Mouse (Mus musculus) MEL (cell line): Measurements from ENCODE around the gene Pitpnc1.
A peak's percentile ranks its signal among the peaks of the same experiment; 100 is the strongest.

Source experiments
- CHD2 ChIP-seq: IDR thresholded peaks from 2 replicates; pipeline ENCODE4 v1.6.1; 2011; ENCODE audit warnings: low read length, improper control_type of control experiment
- CTCF ChIP-seq, 3 experiments: IDR thresholded peaks in 2 of 3; conservative IDR thresholded peaks in 1 of 3; 2 replicates each; pipeline ENCODE4 v1.5.1; 2011 to 2012; ENCODE audit warnings: low read length in 3 of 3, low read depth in 2 of 3, mild to moderate bottlenecking in 2 of 3, improper control_type of control experiment in 1 of 3, inconsistent platforms in 1 of 3, mixed read lengths in 1 of 3, moderate library complexity in 1 of 3; ENCODE audit not compliant: control insufficient read depth in 1 of 3, insufficient read depth in 1 of 3, poor library complexity in 1 of 3, severe bottlenecking in 1 of 3
- EP300 ChIP-seq, 2 experiments: IDR thresholded peaks; 2 replicates each; pipeline ENCODE4 v1.6.1; 2011; ENCODE audit warnings: improper control_type of control experiment in 2 of 2, low read length in 2 of 2, low read depth in 1 of 2, mild to moderate bottlenecking in 1 of 2
- GATA1 ChIP-seq: IDR thresholded peaks from 2 replicates; pipeline ENCODE4 v1.6.1; 2011; ENCODE audit warnings: low read depth, low read length, improper control_type of control experiment
- MAFK ChIP-seq: IDR thresholded peaks from 2 replicates; pipeline ENCODE4 v1.6.1; 2011; ENCODE audit warnings: low read depth, mild to moderate bottlenecking, low read length, improper control_type of control experiment, borderline replicate concordance
- MAX ChIP-seq: IDR thresholded peaks from 2 replicates; pipeline ENCODE4 v1.6.1; 2011; ENCODE audit warnings: low read length, improper control_type of control experiment
- MYC ChIP-seq: IDR thresholded peaks from 2 replicates; pipeline ENCODE4 v1.6.1; 2011; ENCODE audit warnings: low read depth, mild to moderate bottlenecking, low read length, improper control_type of control experiment, moderate library complexity
- POLR2A ChIP-seq, 2 experiments: IDR thresholded peaks; 2 replicates each; pipeline ENCODE4 v1.6.1; 2011 to 2012; ENCODE audit warnings: low read length in 2 of 2, mild to moderate bottlenecking in 2 of 2, control low read depth in 1 of 2, improper control_type of control experiment in 1 of 2, low read depth in 1 of 2, moderate library complexity in 1 of 2; ENCODE audit not compliant: control insufficient read depth in 1 of 2, insufficient read depth in 1 of 2, poor library complexity in 1 of 2
- POLR2AphosphoS5 ChIP-seq: IDR thresholded peaks from 2 replicates; pipeline ENCODE4 v1.6.1; 2012; ENCODE audit warnings: low read depth, borderline replicate concordance, mild to moderate bottlenecking, inconsistent platforms, low read length, moderate library complexity, mixed read lengths
- ZC3H11A ChIP-seq: IDR thresholded peaks from 2 replicates; pipeline ENCODE4 v1.6.1; 2012; ENCODE audit warnings: low read depth, mild to moderate bottlenecking, inconsistent platforms, low read length, improper control_type of control experiment
- ZMIZ1 ChIP-seq: IDR thresholded peaks from 2 replicates; pipeline ENCODE4 v1.6.1; 2012; ENCODE audit warnings: low read depth, mild to moderate bottlenecking, inconsistent platforms, low read length, improper control_type of control experiment, moderate library complexity
- ZNF384 ChIP-seq: IDR thresholded peaks from 2 replicates; pipeline ENCODE4 v1.6.1; 2012; ENCODE audit warnings: low read depth, mild to moderate bottlenecking, inconsistent platforms, low read length, improper control_type of control experiment

GRCm38 (mm10) chr11:107401839-107402590 is 68.5 kb downstream of the Pitpnc1 start:
- peak; percentile 16 to 47 (median 21); a peak in 4 of 6 replicates for TF ChIP-seq CTCF (IDR thresholded peaks at IDR 0.05 in 2 of 3, conservative IDR thresholded peaks at IDR 0.05 in 1 of 3; ENCODE audit: control insufficient read depth in 1 of 3, insufficient read depth in 1 of 3, low read depth in 2 of 3, low read length in 3 of 3, poor library complexity in 1 of 3, severe bottlenecking in 1 of 3)
- TF ChIP-seq MAFK = 0 out of 2 replicates have a peak, but pooled peaks have one; percentile 12
- no peak for TF ChIP-seq POLR2AphosphoS5
- TF ChIP-seq MYC = no peak
- TF ChIP-seq ZC3H11A = no peak
- TF ChIP-seq MAX = no peak
- peak in 1 of 2 experiments; percentile 21; a peak in 1 of 4 replicates for TF ChIP-seq EP300 (IDR thresholded peaks at IDR 0.05; ENCODE audit: low read depth in 1 of 2, low read length in 2 of 2)
- no peak for TF ChIP-seq ZMIZ1
- no peak for TF ChIP-seq POLR2A (IDR thresholded peaks at IDR 0.05; ENCODE audit: control insufficient read depth in 1 of 2, insufficient read depth in 1 of 2, low read depth in 1 of 2, low read length in 2 of 2, poor library complexity in 1 of 2)
- no peak for TF ChIP-seq CHD2
- no peak for TF ChIP-seq GATA1
- no peak for TF ChIP-seq ZNF384
